Mouse (Mus musculus) hindbrain, embryonic 11.5 days (tissue): Measurements from ENCODE around the gene Tfap4. TPM values are rescaled to one million over a fixed set of nuclear protein-coding genes. Genes with fewer than 3 reads are reported as not detected.
"Not testable (repeated sequence)": the region's sequence is repeated elsewhere in the genome, so short reads cannot be mapped to it uniquely, and the experiment has no call there.

ENCODE experiments used
- ATAC-seq: fragments of 200-750 bp; cut with Nextera tagmentation; 2 replicates; pipeline ENCODE4 v1.8.0; 2017; ENCODE audit warnings: mild to moderate bottlenecking, moderate TSS enrichment, moderate library complexity; ENCODE audit not compliant: low FRiP score
- DNase-seq: peaks from one replicate; pipeline ENCODE4 v3.0.0-alpha.2; 2015; ENCODE audit warnings: low spot score
- H3K27ac ChIP-seq: fragments of 300-500 bp; sonication (generic); 2 replicates; pipeline ENCODE4 v1.5.1; 2014; ENCODE audit warnings: mild to moderate bottlenecking, low read depth, low read length
- H3K27me3 ChIP-seq: fragments of 300-500 bp; sonication (generic); 2 replicates; pipeline ENCODE4 v1.6.1; 2014; ENCODE audit warnings: mild to moderate bottlenecking, low read length, moderate library complexity, mixed read lengths; ENCODE audit not compliant: control insufficient read depth, insufficient read depth
- H3K36me3 ChIP-seq: fragments of 300-500 bp; sonication (generic); 2 replicates; pipeline ENCODE4 v1.6.1; 2014; ENCODE audit warnings: mild to moderate bottlenecking, low read length, moderate library complexity, mixed read lengths; ENCODE audit not compliant: control insufficient read depth, insufficient read depth
- H3K4me1 ChIP-seq: fragments of 300-500 bp; sonication (generic); replicated peaks from 2 replicates; pipeline ENCODE4 v1.6.1; 2014; ENCODE audit warnings: low read length, mixed read lengths; ENCODE audit not compliant: control insufficient read depth, insufficient read depth
- H3K4me2 ChIP-seq: fragments of 300-500 bp; sonication (generic); replicated peaks from 2 replicates; pipeline ENCODE4 v1.6.1; 2014; ENCODE audit warnings: mild to moderate bottlenecking, low read depth, low read length
- H3K4me3 ChIP-seq: fragments of 300-500 bp; sonication (generic); 2 replicates; pipeline ENCODE4 v1.5.1; 2014; ENCODE audit warnings: low read depth, low read length
- H3K9ac ChIP-seq: fragments of 300-500 bp; sonication (generic); 2 replicates; pipeline ENCODE4 v1.6.1; 2014; ENCODE audit warnings: low read depth, low read length
- H3K9me3 ChIP-seq: fragments of 300-500 bp; sonication (generic); 2 replicates; pipeline ENCODE4 v1.6.1; 2016; ENCODE audit warnings: low read length; ENCODE audit not compliant: control insufficient read depth
- WGBS: fragments of 180-500 bp; shearing (Covaris S2); extraction: QIAGEN DNeasy Blood & Tissue Kit; methylation state at CpG from one replicate; pipeline ENCODE4 v1.1.7; 2014; 5-methylcytosine and 5-hydroxymethylcytosine counted together
- polyA plus RNA-seq: library from polyadenylated mRNA; unstranded; fragments of >200 nt; fragmentation: Nextera tagmentation; extraction: Ambion mirVana; gene quantifications from 2 replicates; pipeline ENCODE4 v1.2.1, GENCODE M21; 2014

Tfap4 gene
- polyA plus RNA-seq, 1 experiment from 2014 or later, result 16.1 TPM

- peak overlapping the region; percentile 77 for H3K27ac ChIP-seq
- DNase-seq, result no peak
- WGBS, result 14% methylated on average over 14 of the region's 14 CpGs
- H3K4me1 ChIP-seq, result peaks cover 2% of the 10 kb centered on the region; the same call in 1 of the 2 replicates
- peak overlapping the region; percentile 27 for H3K4me3 ChIP-seq
- no peaks in the 10 kb centered on the region for H3K27me3 ChIP-seq
- peak; percentile 61 for ATAC-seq
- H3K36me3 ChIP-seq, result no peaks in the 10 kb centered on the region
- peak overlapping the region; percentile 48 for H3K9ac ChIP-seq
- peak overlapping the region; percentile 39 for H3K4me2 ChIP-seq
- H3K9me3 ChIP-seq, result no peaks in the 10 kb centered on the region
These were observed 26.2 kb upstream of the Tfap4 start for GRCm38 (mm10) chr16:4585642-4586530.

- no peaks in the 10 kb centered on the region for H3K36me3 ChIP-seq
- ATAC-seq (no peak), DNase-seq (no peak)
- no peak overlapping the region for H3K27ac ChIP-seq
- H3K9ac ChIP-seq, result no peak overlapping the region
- H3K27me3 ChIP-seq, result no peaks in the 10 kb centered on the region
- peaks cover 2% of the 10 kb centered on the region; the same call in 1 of the 2 replicates for H3K4me1 ChIP-seq
- 84% methylated on average over 5 of the region's 5 CpGs for WGBS
- no peak overlapping the region for H3K4me2 ChIP-seq
- no peaks in the 10 kb centered on the region for H3K9me3 ChIP-seq
- H3K4me3 ChIP-seq, result no peak overlapping the region
These were observed 24.8 kb upstream of the Tfap4 start for GRCm38 (mm10) chr16:4584438-4584837.

GRCm38 (mm10) chr16:4583807-4584206 lies 24.2 kb upstream of the Tfap4 start:
- Histone ChIP-seq H3K4me2 (no peak overlapping the region), H3K27ac (no peak overlapping the region), H3K4me3 (no peak overlapping the region), H3K9me3 (no peaks in the 10 kb centered on the region), H3K4me1 (peaks cover 2% of the 10 kb centered on the region; the same call in 1 of the 2 replicates), H3K36me3 (no peaks in the 10 kb centered on the region), H3K9ac (no peak overlapping the region), H3K27me3 (no peaks in the 10 kb centered on the region)
- no peak for ATAC-seq
- DNase-seq, result no peak
- 88% methylated on average over 3 of the region's 3 CpGs for WGBS

- ATAC-seq, H3K4me3 ChIP-seq, H3K9ac ChIP-seq, H3K4me1 ChIP-seq, H3K36me3 ChIP-seq, H3K27me3 ChIP-seq, H3K4me2 ChIP-seq, H3K27ac ChIP-seq, DNase-seq, H3K9me3 ChIP-seq: not testable (repeated sequence)
- WGBS, result 86% methylated on average over 4 of the region's 4 CpGs
These were observed 21.5 kb upstream of the Tfap4 start for GRCm38 (mm10) chr16:4581179-4581578.

GRCm38 (mm10) chr16:4578630-4579029 lies 19.0 kb upstream of the Tfap4 start:
- H3K4me1 ChIP-seq, result no peaks in the 10 kb centered on the region
- H3K9ac ChIP-seq, result no peak overlapping the region
- no peaks in the 10 kb centered on the region for H3K9me3 ChIP-seq
- ATAC-seq, result no peak
- H3K27ac ChIP-seq, result no peak overlapping the region
- no peaks in the 10 kb centered on the region for H3K27me3 ChIP-seq
- no peak overlapping the region for H3K4me2 ChIP-seq
- no peak for DNase-seq
- 78% methylated on average over 7 of the region's 7 CpGs for WGBS
- no peaks in the 10 kb centered on the region for H3K36me3 ChIP-seq
- H3K4me3 ChIP-seq, result no peak overlapping the region

- no peak for ATAC-seq
- H3K4me2 ChIP-seq, result no peak overlapping the region
- H3K9me3 ChIP-seq, result no peaks in the 10 kb centered on the region
- no peak for DNase-seq
- H3K36me3 ChIP-seq, result no peaks in the 10 kb centered on the region
- no peaks in the 10 kb centered on the region for H3K27me3 ChIP-seq
- no peak overlapping the region for H3K27ac ChIP-seq
- H3K9ac ChIP-seq, result no peak overlapping the region
- WGBS, result 65% methylated on average over 2 of the region's 2 CpGs
- no peaks in the 10 kb centered on the region for H3K4me1 ChIP-seq
- no peak overlapping the region for H3K4me3 ChIP-seq
These were observed 17.2 kb upstream of the Tfap4 start for GRCm38 (mm10) chr16:4576873-4577272.

- H3K36me3 ChIP-seq, result no peaks in the 10 kb centered on the region
- no peak overlapping the region for H3K9ac ChIP-seq
- no peak overlapping the region for H3K27ac ChIP-seq
- H3K4me3 ChIP-seq, result no peak overlapping the region
- H3K9me3 ChIP-seq, result no peaks in the 10 kb centered on the region
- H3K4me2 ChIP-seq, result no peak overlapping the region
- DNase-seq (no peak), ATAC-seq (no peak)
- H3K27me3 ChIP-seq, result no peaks in the 10 kb centered on the region
- WGBS, result 51% methylated on average over 2 of the region's 2 CpGs
- H3K4me1 ChIP-seq, result no peaks in the 10 kb centered on the region
These were observed 16.4 kb upstream of the Tfap4 start for GRCm38 (mm10) chr16:4576038-4576437.

- Histone ChIP-seq H3K27me3 (no peaks in the 10 kb centered on the region), H3K4me3 (no peak overlapping the region), H3K27ac (no peak overlapping the region), H3K36me3 (no peaks in the 10 kb centered on the region), H3K9ac (no peak overlapping the region), H3K4me1 (no peaks in the 10 kb centered on the region), H3K4me2 (no peak overlapping the region), H3K9me3 (no peaks in the 10 kb centered on the region)
- 63% methylated on average over 4 of the region's 4 CpGs for WGBS
- no peak for DNase-seq
- no peak for ATAC-seq
These were observed 11.1 kb upstream of the Tfap4 start for GRCm38 (mm10) chr16:4570737-4571136.

- Histone ChIP-seq H3K9ac (no peak overlapping the region), H3K4me2 (no peak overlapping the region), H3K4me1 (no peaks in the 10 kb centered on the region), H3K27me3 (no peaks in the 10 kb centered on the region), H3K27ac (no peak overlapping the region), H3K4me3 (no peak overlapping the region), H3K9me3 (no peaks in the 10 kb centered on the region), H3K36me3 (no peaks in the 10 kb centered on the region)
- 0 out of 2 replicates have a peak, but pooled peaks have one; percentile 35 for ATAC-seq
- peak; percentile 94 for DNase-seq
- WGBS, result 14% methylated on average over 4 of the region's 4 CpGs
These were observed 8.3 kb upstream of the Tfap4 start for GRCm38 (mm10) chr16:4567912-4568311.
